Mouse (Mus musculus) urinary bladder, postnatal 36 days (tissue): ENCODE results near the gene Brinp3.
"Not testable (repeated sequence)": the region's sequence is repeated elsewhere in the genome, so short reads cannot be mapped to it uniquely, and the experiment has no call there.

Experiments
- DNase-seq, 2 experiments: peaks; one replicate each; pipeline ENCODE4 v3.0.0; 2022; ENCODE audit warnings: low spot score in 2 of 2, mixed read lengths in 1 of 2

The Brinp3 gene

GRCm38 (mm10) chr1:146494681-146495331, at the start of gene Brinp3:
Gene Brinp3 (plus strand): TSS chr1:146494760.
- no peak for DNase-seq

- no peak for DNase-seq
These were observed 339 bp upstream of the Brinp3 start for GRCm38 (mm10) chr1:146494221-146494620.

DNA sequence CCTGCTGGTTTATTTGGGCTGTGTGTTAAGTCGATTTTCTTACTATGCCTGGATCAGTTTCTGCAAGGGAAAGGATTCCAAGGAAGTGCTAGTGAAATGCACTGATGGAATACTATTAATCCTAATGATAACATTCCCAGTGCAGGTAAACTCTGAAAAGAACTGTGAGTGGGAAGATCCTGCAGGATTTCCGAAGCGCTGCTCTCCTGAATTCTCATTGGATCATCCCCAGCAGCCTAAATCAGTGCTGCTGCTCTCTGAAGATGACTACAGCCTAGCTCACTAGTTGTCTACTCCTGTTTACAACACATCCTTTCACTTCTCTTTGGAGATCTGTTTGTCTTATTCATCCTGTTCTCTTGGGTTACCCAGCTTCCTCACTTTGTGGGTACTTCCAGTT, 826 bp downstream of the Brinp3 start:
- no peak for DNase-seq

DNA sequence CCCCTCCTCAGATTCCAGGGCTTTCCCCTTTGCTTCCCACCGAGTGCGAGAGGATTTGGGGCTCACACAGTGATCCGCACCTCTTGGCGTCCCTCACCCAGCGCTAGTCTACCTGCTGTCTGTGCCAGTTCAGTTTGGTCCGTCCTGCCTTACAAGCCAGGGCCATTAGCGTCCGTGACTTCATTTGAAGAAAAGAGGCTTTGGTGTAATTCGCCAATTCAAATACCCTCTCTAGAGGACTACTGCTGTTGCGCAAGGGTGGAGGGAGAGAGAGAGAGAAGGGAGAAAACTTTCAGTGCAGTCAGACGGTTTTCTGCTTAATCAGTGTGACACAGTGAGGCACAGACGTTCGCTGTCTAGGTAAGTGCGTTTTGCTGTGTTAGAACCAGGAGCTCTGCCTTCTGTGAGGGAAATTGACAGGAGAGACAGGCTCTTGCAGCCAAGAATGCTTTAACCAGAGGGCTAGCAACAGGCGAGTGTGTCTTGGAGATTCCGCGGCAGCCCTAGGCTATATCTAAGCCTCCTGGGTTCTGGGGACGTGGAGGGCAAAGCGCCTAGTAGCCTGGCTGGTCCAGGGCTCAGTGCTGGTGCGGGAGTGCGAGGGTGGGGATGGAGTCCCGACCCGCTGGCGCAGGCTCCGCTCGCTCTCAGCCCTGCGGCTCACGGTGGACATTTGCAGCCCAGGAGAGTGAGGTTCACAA, 3.0 kb downstream of the Brinp3 start:
- DNase-seq: peak in 1 of 2 experiments; percentile 15

DNA sequence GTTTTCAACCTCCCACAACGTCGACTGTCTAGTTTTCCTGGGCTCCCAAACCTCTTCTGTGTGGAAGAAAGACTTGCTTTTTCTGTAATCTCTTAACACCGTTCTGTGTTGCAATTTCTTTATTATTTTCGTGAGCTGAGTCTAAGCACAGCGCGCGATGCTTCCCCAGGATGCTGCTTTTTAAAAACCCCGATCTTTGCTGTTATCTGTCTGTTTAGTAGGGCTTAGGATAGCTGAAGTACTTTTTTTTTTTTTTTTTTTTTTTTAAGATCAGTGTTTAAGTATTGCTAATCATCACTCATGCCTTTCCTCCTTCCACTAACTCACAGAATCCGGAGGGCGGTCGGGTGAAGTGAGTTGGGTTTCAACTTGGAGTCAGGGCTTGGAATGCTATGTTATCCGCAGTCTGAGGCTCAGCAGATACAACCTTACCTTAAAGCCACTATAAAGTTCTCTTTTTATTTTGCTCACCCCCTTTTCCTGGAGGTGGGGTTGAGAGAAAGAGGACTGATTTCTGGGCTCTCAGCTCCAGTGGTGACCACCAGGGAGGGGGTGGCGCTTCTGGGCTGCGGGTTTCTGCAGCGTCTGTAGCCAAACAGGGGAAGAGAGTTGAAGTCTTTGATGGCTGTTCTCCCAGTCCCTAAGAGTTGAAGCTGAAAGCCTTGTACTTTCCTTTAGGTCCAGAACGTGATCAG, 3.7 kb downstream of the Brinp3 start:
- no peak for DNase-seq

GRCm38 (mm10) chr1:146498780-146499114, 4.2 kb downstream of the Brinp3 start:
- DNase-seq: no peak

GRCm38 (mm10) chr1:146515377-146515776, 20.8 kb downstream of the Brinp3 start:
- no peak for DNase-seq

GRCm38 (mm10) chr1:146523727-146524573, 29.4 kb downstream of the Brinp3 start:
- no peak for DNase-seq

DNA sequence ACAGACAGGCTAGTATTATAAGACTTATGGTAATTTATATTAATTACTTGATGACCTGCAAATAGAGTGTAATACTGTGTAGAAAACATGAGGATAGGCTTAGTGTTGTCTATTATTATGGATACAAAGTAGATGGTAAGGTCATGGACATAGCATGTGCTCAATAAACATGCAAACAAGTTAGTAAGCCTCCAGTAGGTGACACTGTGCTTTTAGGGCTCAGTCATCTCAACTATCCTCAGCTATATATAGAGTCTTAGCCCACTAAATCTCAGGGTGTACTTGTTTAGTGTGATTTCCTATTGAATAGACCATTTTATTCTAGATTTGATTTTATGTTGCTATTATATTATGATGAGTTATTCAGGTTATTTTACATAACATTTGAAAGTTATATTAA, 34.0 kb downstream of the Brinp3 start:
- no peak for DNase-seq

DNA sequence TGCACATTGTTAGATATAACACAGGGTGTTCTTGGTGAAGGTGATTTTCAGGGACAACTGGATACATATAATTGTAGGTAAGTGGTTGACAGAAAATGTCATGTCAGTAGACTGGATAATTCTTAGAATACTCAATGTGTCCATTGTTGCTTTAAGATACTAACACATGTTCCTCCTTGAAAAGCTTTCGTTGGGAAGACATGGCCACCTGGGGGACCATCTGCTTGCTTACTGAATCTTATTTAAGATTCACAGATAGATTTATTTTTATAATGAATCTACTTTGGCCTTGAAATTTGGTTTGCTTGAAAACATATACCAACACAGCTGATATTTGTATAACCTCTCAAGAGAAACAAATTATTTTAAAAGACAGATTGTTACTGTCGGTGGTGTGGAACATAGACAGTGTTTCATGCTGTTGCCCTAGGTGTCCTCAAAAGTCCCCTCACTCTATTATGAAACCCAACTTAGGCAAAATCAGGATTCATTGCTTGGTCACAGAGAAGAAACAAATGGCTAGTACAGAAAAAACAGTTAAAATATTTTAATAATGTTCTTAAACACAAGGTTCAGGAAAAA, 52.4 kb downstream of the Brinp3 start:
- no peak for DNase-seq

- DNase-seq: no peak
These were observed 62.4 kb downstream of the Brinp3 start for GRCm38 (mm10) chr1:146556982-146557381.

DNA sequence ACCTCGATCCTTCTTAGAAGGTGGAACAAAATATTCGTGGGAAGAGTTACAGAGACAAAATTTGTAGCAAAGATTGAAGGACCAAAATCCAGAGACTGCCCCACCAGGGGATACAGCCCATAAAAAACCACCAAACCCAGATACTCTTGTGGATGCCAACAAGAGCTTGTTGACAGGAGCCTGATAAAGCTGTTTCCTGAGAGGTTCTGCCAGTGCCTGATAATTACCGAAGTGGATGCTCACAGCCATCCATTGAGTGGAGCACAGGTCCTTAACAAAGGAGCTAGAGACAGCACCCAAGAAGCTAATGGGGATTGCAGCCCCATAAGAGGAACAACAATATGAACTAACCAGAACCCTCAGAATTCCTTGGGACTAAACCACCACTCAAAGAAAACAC, 67.6 kb downstream of the Brinp3 start:
- DNase-seq: no peak

DNA sequence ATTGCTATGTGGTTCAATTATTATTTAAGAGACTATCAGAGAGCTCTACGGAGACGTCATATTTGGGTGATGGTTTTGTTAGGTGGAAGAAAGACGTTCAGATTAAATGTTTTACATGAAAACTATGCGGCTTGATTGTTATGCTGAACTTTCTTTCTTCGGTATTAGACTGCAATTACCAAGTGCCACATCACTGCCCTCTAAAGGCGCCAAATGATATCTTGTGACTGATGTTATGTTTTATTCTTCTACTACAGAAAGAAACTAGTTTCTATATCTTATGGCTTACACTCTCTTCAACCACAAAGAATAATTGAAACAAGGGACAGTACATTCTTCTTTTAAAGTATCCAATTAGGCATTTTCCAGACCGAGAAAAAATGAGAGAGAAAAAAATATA, 89.6 kb downstream of the Brinp3 start:
- no peak for DNase-seq

- no peak for DNase-seq
These were observed 138.3 kb downstream of the Brinp3 start for GRCm38 (mm10) chr1:146632895-146633294.

- no peak for DNase-seq
These were observed 162.7 kb downstream of the Brinp3 start for GRCm38 (mm10) chr1:146657214-146657613.

DNA sequence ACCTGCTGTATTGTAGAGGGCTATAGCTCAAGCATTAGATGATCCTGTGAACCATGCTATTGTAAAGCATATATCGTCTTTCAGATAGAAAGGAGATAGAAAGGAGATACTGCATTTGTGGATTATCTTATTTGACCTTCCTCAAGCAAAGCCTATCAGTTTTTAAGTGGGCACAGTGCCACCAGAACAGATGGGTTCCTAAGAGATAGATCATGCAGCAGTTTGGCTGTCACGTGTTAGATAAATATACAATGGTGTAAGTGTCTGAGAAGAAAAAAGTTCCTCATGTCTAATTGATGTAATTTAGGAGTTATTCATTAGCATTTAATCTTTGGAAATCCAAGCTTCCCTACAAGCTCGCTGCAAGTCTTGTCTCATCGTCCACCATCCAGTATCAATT, 206.2 kb downstream of the Brinp3 start:
- no peak for DNase-seq

GRCm38 (mm10) chr1:146719556-146719955, 225.0 kb downstream of the Brinp3 start:
- no peak for DNase-seq

- DNase-seq: not testable (repeated sequence)
These were observed 230.4 kb downstream of the Brinp3 start for GRCm38 (mm10) chr1:146724784-146725513.

DNA sequence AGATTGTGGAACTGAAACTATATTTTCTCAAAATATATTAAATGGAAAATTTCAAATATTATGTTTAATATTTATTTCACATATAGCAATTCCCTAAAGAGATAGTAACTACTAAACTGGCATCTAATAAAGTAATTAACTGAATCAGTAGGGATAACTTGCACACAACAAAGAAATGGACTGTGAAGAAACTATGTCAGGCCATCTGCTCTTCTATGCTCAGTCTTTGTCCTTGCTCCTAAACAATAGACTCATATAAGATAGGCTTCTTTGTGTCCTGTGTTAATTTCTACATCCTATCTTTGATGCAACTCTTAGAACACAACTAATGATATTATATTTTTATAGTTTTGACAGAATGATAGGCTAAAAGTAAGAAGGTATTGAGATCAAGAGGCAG, 256.5 kb downstream of the Brinp3 start:
- DNase-seq: no peak

DNA sequence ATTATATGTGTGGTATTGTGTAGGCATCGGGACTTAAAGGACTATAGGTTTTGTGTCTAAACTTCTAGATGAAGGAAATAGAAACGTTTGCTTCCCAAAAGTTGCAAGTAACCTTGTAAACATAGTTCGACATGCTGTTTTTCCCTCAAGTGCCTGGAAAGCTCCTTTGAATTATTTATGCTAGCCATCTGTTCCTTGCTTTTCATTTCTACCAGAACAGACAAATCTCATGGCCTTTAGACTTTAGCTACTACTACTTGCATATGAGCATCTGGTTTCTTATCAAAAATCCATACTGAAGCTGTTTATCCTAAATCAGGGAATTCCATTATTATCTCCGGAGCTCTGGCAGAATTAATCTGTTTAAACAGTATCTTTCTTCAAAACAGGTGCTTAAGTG, 288.7 kb downstream of the Brinp3 start:
- no peak for DNase-seq

GRCm38 (mm10) chr1:146787236-146787635, 292.7 kb downstream of the Brinp3 start:
- DNase-seq: no peak
